Mouse (Mus musculus): ENCODE results near the gene Rad54l. TPM values are rescaled to one million over a fixed set of nuclear protein-coding genes. Genes with fewer than 3 reads are reported as not detected.

Gene Rad54l
- polyA plus RNA-seq, 1 experiment from 2014 or later: 28.5 TPM

GRCm38 (mm10) chr4:116053399-116053961 lies 70.0 kb downstream of the Rad54l start, which contains the start of gene Nsun4:
TSS of gene Nsun4 (minus strand) at chr4:116053876.
- no peaks in the 10 kb centered on the region for H3K36me3 ChIP-seq
- peak within 1 kb of the TSS; percentile 68 for H3K4me2 ChIP-seq (replicated peaks)
- peak within 1 kb of the TSS; percentile 46 for H3K4me3 ChIP-seq
- no peaks in the 10 kb centered on the region for H3K9me3 ChIP-seq (replicated peaks)
- under 1% methylated on average over 35 of the region's 35 CpGs for WGBS
- peaks cover 15% of the 10 kb centered on the region; the same call in 1 of the 2 replicates for H3K4me1 ChIP-seq
- H3K27me3 ChIP-seq: no peaks in the 10 kb centered on the region
- peak; percentile 92 for ATAC-seq (ENCODE audit: low FRiP score)
- peak within 1 kb of the TSS; percentile 85 for H3K27ac ChIP-seq
- H3K9ac ChIP-seq: peak within 1 kb of the TSS; percentile 53

- Histone ChIP-seq H3K9me3 (replicated peaks) (no peaks in the 10 kb centered on the region), H3K4me2 (replicated peaks) (peak overlapping the region; percentile 68), H3K36me3 (peaks cover 5% of the 10 kb centered on the region; the same call in 1 of the 2 replicates), H3K27me3 (no peaks in the 10 kb centered on the region), H3K9ac (peak overlapping the region; percentile 53), H3K4me3 (peak overlapping the region; percentile 46), H3K27ac (peak overlapping the region; percentile 85), H3K4me1 (peaks cover 15% of the 10 kb centered on the region; the same call in 1 of the 2 replicates)
- peak; percentile 38 for ATAC-seq (ENCODE audit: low FRiP score)
- WGBS: 9% methylated on average over 22 of the region's 22 CpGs
Measured at GRCm38 (mm10) chr4:116052526-116053293, 70.8 kb downstream of the Rad54l start.

- Histone ChIP-seq H3K27me3 (no peaks in the 10 kb centered on the region), H3K36me3 (peaks cover 15% of the 10 kb centered on the region; the same call in 1 of the 2 replicates), H3K4me1 (peaks cover 13% of the 10 kb centered on the region; the same call in 1 of the 2 replicates), H3K9ac (no peak overlapping the region), H3K4me2 (replicated peaks) (no peak overlapping the region), H3K4me3 (no peak overlapping the region), H3K9me3 (replicated peaks) (no peaks in the 10 kb centered on the region), H3K27ac (no peak overlapping the region)
- no peak for ATAC-seq (ENCODE audit: low FRiP score)
- 86% methylated on average over 3 of the region's 3 CpGs for WGBS
Measured at GRCm38 (mm10) chr4:116049211-116049610, 74.3 kb downstream of the Rad54l start.

GRCm38 (mm10) chr4:116048130-116048920 lies 75.2 kb downstream of the Rad54l start:
- Histone ChIP-seq H3K4me3 (no peak overlapping the region), H3K27me3 (no peaks in the 10 kb centered on the region), H3K4me1 (peaks cover 10% of the 10 kb centered on the region; the same call in 1 of the 2 replicates), H3K27ac (no peak overlapping the region), H3K9me3 (replicated peaks) (no peaks in the 10 kb centered on the region), H3K9ac (no peak overlapping the region), H3K4me2 (replicated peaks) (no peak overlapping the region), H3K36me3 (peaks cover 18% of the 10 kb centered on the region; the same call in 1 of the 2 replicates)
- ATAC-seq (ENCODE audit: low FRiP score): no peak
- 79% methylated on average over 7 of the region's 7 CpGs for WGBS

- no peak overlapping the region for H3K27ac ChIP-seq
- H3K36me3 ChIP-seq: peaks cover 19% of the 10 kb centered on the region; the same call in 1 of the 2 replicates
- peaks cover 8% of the 10 kb centered on the region; the same call in 1 of the 2 replicates for H3K4me1 ChIP-seq
- no peak overlapping the region for H3K4me3 ChIP-seq
- no peaks in the 10 kb centered on the region for H3K9me3 ChIP-seq (replicated peaks)
- WGBS: 95% methylated on average over 1 of the region's 1 CpGs
- H3K4me2 ChIP-seq (replicated peaks): no peak overlapping the region
- H3K9ac ChIP-seq: no peak overlapping the region
- no peak for ATAC-seq (ENCODE audit: low FRiP score)
- H3K27me3 ChIP-seq: no peaks in the 10 kb centered on the region
Measured at GRCm38 (mm10) chr4:116047681-116048080, 75.8 kb downstream of the Rad54l start.

- Histone ChIP-seq H3K4me2 (replicated peaks) (no peak overlapping the region), H3K9ac (no peak overlapping the region), H3K36me3 (peaks cover 25% of the 10 kb centered on the region), H3K27ac (no peak overlapping the region), H3K27me3 (no peaks in the 10 kb centered on the region), H3K4me3 (no peak overlapping the region), H3K4me1 (no peaks in the 10 kb centered on the region), H3K9me3 (replicated peaks) (no peaks in the 10 kb centered on the region)
- ATAC-seq (ENCODE audit: low FRiP score): no peak
- 96% methylated on average over 2 of the region's 2 CpGs for WGBS
Measured at GRCm38 (mm10) chr4:116046604-116047003, 76.9 kb downstream of the Rad54l start.

Other genes starting within 250 kb of the Rad54l start
- not detected in 2 replicates for gene Kncn, start 239.3 kb downstream of the Rad54l start, polyA plus RNA-seq (2016; fragmentation: Nextera tagmentation; extraction: Ambion mirVana)
- 0.17 TPM in 1 of 2 replicates, not detected in the other for gene 6430628N08Rik, start 233.0 kb downstream of the Rad54l start, polyA plus RNA-seq (2016; fragmentation: Nextera tagmentation; extraction: Ambion mirVana)
- 10.1 and 14.7 TPM in 2 replicates for gene Dmbx1, start 183.8 kb downstream of the Rad54l start, polyA plus RNA-seq (2016; fragmentation: Nextera tagmentation; extraction: Ambion mirVana)
- gene Faah, start 105.8 kb downstream of the Rad54l start, polyA plus RNA-seq (2016; fragmentation: Nextera tagmentation; extraction: Ambion mirVana): 7.3 and 7.7 TPM in 2 replicates
- gene Nsun4, start 69.8 kb downstream of the Rad54l start, polyA plus RNA-seq (2016; fragmentation: Nextera tagmentation; extraction: Ambion mirVana): 16.3 and 21.1 TPM in 2 replicates
- gene Uqcrh, start 48.6 kb downstream of the Rad54l start, polyA plus RNA-seq (2016; fragmentation: Nextera tagmentation; extraction: Ambion mirVana): 333 and 361 TPM in 2 replicates
- 72.8 and 73.8 TPM in 2 replicates for gene Lrrc41, start 48.4 kb downstream of the Rad54l start, polyA plus RNA-seq (2016; fragmentation: Nextera tagmentation; extraction: Ambion mirVana)
- 62.7 and 67.5 TPM in 2 replicates for gene Pomgnt1, start 150 bp upstream of the Rad54l start, polyA plus RNA-seq (2016; fragmentation: Nextera tagmentation; extraction: Ambion mirVana)
- 1.6 and 2.2 TPM in 2 replicates for gene Lurap1, start 27.6 kb upstream of the Rad54l start, polyA plus RNA-seq (2016; fragmentation: Nextera tagmentation; extraction: Ambion mirVana)
- gene Tspan1, start 43.9 kb upstream of the Rad54l start, polyA plus RNA-seq (2016; fragmentation: Nextera tagmentation; extraction: Ambion mirVana): 0.17 TPM in 1 of 2 replicates, not detected in the other
- gene 1700042G07Rik, start 49.7 kb upstream of the Rad54l start, polyA plus RNA-seq (2016; fragmentation: Nextera tagmentation; extraction: Ambion mirVana): not detected in 2 replicates
- not detected in 2 replicates for gene Gm49337, start 49.7 kb upstream of the Rad54l start, polyA plus RNA-seq (2016; fragmentation: Nextera tagmentation; extraction: Ambion mirVana)
- gene Pik3r3, start 97.9 kb upstream of the Rad54l start, polyA plus RNA-seq (2016; fragmentation: Nextera tagmentation; extraction: Ambion mirVana): 108 and 113 TPM in 2 replicates